Mouse (Mus musculus) left cerebral cortex, adult 2 months (tissue): ENCODE results near the gene Ssc5d. TPM values are rescaled to one million over a fixed set of nuclear protein-coding genes. Genes with fewer than 3 reads are reported as not detected.

ENCODE experiments used
- DNase-seq, 2 experiments: peaks; one replicate each; pipeline ENCODE4 v3.0.0; 2021 to 2022; ENCODE audit warnings: low spot score in 2 of 2, mixed read lengths in 1 of 2; ENCODE audit errors: extremely low spot score in 1 of 2
- H3K27ac ChIP-seq: fragments of 200-600 bp; 2 replicates; pipeline ENCODE4 v1.8.1; 2022
- H3K4me3 ChIP-seq: fragments of 200-600 bp; 2 replicates; pipeline ENCODE4 v1.8.1; 2022
- CTCF ChIP-seq: fragments of 200-600 bp; IDR thresholded peaks from 2 replicates; pipeline ENCODE4 v1.8.1; 2022; ENCODE audit warnings: antibody characterized with exemption, mild to moderate bottlenecking, moderate library complexity
- intact Hi-C: fragments of 180-260 bp; cut with DNase I; formaldehyde crosslinking; loops from one replicate; pipeline ENCODE4 v1.15.1; 2025
- total RNA-seq, 2 experiments: library from RNA; stranded (reverse); gene quantifications; 2 replicates each; pipeline ENCODE4 v1.2.3; 2021

Ssc5d gene
- total RNA-seq, 2 experiments from 2014 or later: 2.8 to 4.4 TPM

DNA sequence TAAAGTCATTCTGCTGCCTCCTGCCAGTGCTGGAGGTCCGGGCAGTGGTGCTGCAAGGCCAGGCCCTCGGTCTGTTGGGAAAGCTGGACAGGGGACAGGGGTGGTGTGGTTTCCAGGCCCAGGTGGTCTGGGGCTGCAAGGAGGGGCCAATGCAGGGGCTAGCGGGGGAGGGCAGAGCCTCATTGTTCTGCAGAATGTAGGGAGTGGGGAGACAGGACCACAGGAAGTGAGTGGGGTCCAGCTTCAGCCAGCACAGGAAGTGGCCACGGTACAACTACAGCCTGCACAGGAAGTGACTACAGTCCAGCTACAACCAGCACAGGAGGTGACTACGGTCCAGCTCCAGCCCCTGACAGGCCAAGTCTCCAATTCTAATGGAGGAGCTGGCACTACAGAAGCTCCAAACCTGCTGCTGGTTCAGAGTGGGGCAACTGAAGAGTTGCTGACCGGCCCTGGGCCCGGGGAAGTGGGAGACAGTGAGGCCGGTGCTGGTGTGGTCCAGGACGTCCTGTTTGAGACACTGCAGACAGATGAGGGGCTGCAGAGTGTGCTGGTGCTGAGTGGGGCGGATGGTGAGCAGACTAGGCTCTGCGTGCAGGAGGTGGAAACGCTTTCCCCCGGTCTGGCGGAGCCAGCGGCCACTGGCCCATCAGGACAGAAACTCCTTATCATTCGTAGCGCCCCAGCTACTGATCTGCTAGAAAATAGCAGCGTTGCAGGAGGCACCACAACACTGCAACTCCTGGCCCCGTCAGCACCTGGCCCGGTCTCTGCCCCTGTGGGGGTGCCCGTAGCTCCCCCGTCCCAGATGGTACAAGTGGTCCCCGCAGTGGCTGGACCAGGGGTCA is 4.4 kb upstream of the Ssc5d start:
- intact Hi-C loops: no loop called here
- Histone ChIP-seq H3K27ac (peak overlapping the region; percentile 99), H3K4me3 (peak overlapping the region; percentile 59; the same call in 1 of the 2 replicates)
- DNase-seq: no peak
- no peak for TF ChIP-seq CTCF

DNA sequence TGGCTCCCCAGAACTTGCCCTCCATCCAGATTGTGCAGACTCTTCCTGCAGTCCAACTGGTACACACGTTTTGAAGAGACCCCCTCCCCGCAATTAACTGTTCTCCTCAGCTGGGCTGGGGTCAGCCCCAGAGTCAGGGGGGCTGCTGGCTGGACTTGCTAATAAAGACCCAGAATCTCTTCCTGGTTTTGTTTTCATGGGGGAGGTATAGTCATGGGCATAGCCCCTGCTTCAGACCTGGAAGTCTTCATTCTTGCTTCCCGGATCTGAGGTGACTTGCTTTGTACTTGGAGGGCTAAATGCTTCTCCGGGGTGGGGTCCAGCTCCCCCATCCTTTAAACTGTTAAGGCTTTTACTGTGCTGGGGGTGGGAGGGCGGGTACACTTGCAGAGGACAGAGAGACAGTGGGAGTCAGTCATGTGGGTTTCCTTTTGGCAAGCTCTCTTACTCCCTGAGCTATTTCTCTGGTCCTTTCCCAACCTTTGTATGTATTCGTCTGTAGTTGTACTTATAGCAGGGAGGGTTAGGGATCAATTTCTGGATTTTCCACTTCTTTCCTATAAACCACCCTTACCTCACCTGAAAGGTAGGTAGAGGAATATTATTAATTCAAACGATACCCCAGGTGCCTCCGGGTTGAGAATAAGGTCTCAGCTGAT is 3.6 kb upstream of the Ssc5d start, which contains the start of gene Nat14:
Nat14 (plus strand) TSS at position 205 of the 659 bp plus-strand sequence.
- intact Hi-C loops: no loop called here
- no peak for DNase-seq
- no peak for TF ChIP-seq CTCF
- Histone ChIP-seq H3K4me3 (peak within 1 kb of the TSS; percentile 59), H3K27ac (peak within 1 kb of the TSS; percentile 99)

DNA sequence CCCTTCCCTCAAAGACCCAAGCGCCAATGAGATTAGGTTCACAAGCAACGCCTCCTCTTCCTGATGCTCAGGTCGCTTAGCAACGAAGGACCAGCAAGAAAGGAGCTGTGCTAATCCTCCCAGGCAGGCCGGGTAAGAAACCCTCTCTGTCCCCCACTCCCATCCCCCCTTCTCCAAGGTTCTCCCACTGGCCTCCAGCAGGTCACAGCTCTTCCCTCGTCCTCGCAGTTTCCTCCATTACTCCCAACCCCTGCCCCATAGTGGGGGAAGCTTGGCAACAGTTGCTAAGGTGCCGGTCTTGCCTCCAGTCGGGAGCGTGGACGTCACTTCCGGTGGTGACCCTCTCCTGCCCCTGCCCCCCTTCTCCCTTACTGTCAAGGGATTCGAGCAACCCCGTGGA is 3.1 kb upstream of the Ssc5d start:
- intact Hi-C loops: no loop called here
- TF ChIP-seq CTCF: no peak
- peak overlapping the region; percentile 59 for H3K4me3 ChIP-seq
- peak; percentile 85 to 88 for DNase-seq
- H3K27ac ChIP-seq: peak overlapping the region; percentile 99

DNA sequence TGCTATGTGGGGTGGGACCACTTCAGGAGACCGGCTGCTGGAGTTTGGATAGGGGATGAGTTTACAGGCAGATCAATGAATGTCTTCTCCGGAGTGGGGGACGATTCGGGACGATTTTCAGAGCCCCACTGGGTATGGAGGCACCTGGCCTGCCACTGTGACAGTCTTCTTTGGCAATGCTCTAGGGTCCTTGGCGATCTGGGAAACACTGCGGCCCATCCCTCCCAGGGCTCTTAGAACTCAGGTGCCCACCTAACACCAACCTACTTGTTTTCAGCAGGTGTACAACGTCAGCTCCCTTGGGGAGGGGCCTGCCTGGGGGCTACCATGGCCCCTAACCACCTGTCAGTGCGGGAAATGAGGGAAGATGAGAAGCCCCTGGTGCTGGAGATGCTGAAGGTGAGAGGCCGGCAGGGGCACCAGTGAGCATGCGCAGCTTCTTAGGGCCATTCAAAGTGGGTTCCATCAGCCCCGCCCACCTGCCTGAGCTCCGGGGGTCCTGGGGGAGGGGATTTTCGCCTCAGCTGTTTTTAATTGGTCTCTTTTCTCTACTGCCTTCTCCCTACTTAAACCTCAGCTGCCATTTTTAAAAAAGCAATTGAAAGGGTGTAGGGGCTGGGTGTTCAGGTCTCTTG is 2.5 kb upstream of the Ssc5d start:
- TF ChIP-seq CTCF: peak; percentile 57
- Histone ChIP-seq H3K27ac (peak overlapping the region; percentile 99), H3K4me3 (peak overlapping the region; percentile 59)
- DNase-seq: peak; percentile 71 to 81
- intact Hi-C loops: no loop called here

DNA sequence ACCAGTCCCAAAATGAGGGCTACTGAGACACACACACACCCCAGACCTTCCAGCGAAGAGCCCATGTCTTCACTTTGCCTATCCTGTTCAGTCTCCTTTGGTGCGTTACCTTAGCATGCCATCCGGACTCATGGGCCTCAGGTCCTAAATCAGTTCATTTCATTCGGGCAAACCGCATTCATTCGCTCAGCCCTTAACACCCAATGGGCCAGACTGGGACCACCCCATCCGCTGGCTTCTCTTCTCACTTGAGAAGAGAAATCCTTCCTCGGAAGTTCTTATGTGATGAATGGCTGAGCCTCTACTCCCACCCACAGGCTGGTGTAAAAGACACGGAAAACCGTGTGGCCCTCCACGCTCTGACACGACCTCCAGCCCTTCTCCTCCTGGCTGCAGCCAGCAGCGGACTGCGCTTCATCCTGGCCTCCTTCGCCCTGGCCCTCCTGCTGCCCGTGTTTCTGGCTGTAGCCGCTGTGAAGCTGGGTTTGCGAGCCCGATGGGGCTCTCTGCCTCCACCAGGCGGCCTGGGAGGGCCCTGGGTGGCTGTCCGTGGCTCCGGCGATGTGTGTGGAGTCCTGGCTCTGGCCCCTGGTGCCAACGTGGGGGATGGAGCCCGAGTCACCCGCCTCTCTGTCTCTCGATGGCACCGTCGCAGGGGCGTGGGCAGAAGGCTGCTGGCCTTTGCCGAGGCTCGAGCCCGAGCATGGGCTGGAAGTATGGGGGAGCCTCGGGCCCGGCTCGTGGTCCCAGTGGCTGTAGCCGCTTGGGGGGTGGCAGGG is 1.8 kb upstream of the Ssc5d start:
- peak; percentile 69 to 71 for DNase-seq
- peak overlapping the region; percentile 59 for H3K4me3 ChIP-seq
- peak overlapping the region; percentile 99 for H3K27ac ChIP-seq
- TF ChIP-seq CTCF: peak; percentile 57
- intact Hi-C loops: no loop called here

DNA sequence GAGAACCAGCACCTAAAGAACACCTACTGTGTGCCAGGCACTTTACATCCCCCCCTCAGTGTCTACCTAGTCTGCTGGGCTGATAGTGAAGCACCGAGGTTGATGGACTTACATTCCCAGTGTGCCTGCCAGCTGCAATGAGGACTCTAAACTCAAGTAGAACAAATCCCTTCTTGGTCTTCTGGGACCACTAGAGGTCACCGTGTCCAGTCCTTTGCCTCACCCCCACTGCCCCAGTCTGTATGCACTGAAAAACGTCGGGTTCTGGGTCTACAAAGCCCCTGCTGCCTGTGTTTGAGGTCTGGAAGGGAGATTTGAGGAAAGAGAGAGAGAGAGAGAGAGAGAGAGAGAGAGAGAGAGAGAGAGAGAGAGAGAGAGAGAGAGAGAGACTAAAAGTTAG is 1.1 kb upstream of the Ssc5d start:
- intact Hi-C loops: no loop called here
- no peak for DNase-seq
- Histone ChIP-seq H3K4me3 (peak overlapping the region; percentile 59), H3K27ac (peak overlapping the region; percentile 99)
- no peak for TF ChIP-seq CTCF

- intact Hi-C loops: no loop called here
- no peak for DNase-seq
- Histone ChIP-seq H3K4me3 (no peak overlapping the region), H3K27ac (no peak overlapping the region; the same call in 1 of the 2 replicates)
- TF ChIP-seq CTCF: no peak
Observed at GRCm38 (mm10) chr7:4924891-4925301, 689 bp upstream of the Ssc5d start.

DNA sequence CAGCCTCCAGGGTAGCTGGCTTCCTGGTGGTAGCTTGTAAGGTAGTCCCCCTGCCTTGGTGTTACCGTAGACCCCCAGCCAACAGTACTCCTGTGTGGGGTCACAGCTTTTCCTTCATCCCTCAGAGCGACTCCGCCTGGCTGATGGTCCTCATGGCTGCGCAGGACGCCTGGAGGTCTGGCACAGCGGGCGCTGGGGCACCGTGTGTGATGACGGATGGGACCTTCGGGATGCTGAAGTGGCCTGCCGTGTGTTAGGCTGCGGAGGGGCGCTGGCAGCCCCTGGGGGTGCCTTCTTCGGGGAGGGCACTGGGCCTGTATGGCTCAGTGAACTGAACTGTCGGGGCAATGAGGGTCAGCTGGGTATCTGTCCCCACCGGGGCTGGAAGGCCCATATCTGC is 1.3 kb downstream of the Ssc5d start:
- no peak overlapping the region for H3K4me3 ChIP-seq
- DNase-seq: no peak
- intact Hi-C loops: no loop called here
- H3K27ac ChIP-seq: no peak overlapping the region
- no peak for TF ChIP-seq CTCF

DNA sequence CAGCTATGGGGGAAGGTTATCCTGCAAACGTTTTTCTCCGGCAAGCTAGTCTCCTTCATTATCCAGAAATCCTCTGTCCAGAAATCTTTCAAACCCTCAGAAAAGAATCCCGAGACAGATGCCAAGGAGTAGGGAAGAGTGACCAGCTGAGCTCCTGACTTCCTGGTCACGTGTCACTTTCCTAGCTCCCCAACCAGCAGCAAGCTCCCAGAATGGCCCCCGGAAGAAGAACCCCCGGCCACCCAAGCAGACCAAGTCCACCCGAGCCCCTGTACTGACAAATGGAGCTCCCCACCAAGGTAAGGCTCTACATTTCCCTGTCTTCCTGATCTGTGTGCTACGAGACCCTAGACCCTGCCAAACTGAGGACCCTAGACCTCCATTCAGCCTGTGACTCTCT is 2.1 kb downstream of the Ssc5d start:
- no peak overlapping the region for H3K27ac ChIP-seq
- DNase-seq: no peak
- H3K4me3 ChIP-seq: no peak overlapping the region
- intact Hi-C loops: no loop called here
- no peak for TF ChIP-seq CTCF

DNA sequence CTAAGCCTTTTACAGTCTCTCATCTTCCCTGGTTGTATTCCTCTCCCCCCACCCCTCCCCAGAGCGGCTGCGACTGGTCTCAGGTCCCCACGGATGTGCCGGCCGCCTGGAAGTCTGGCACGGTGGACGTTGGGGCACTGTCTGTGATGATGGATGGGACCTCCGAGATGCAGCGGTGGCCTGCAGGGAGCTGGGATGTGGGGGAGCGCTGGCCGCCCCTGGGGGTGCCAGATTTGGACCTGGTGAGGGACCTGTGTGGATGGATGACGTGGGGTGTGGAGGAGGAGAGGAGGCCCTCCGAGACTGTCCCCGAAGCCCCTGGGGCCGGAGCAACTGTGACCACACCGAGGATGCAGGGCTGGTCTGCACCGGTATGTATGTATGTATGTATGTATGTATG is 2.7 kb downstream of the Ssc5d start:
- no peak for TF ChIP-seq CTCF
- intact Hi-C loops: no loop called here
- DNase-seq: no peak
- Histone ChIP-seq H3K4me3 (no peak overlapping the region), H3K27ac (no peak overlapping the region)

GRCm38 (mm10) chr7:4933103-4933502 is 7.5 kb downstream of the Ssc5d start:
- no peak overlapping the region for H3K27ac ChIP-seq
- no peak for DNase-seq
- no peak for TF ChIP-seq CTCF
- intact Hi-C loops: no loop called here
- H3K4me3 ChIP-seq: no peak overlapping the region
